Mouse (Mus musculus): Measurements from ENCODE around the gene D930020B18Rik.
A peak's percentile ranks its signal among the peaks of the same experiment; 100 is the strongest.

The D930020B18Rik gene

GRCm38 (mm10) chr10:121639573-121639972 lies 1.8 kb upstream of the D930020B18Rik start:
- DNase-seq (ENCODE audit: low read depth), result no peak

- peak; percentile 69 for DNase-seq (ENCODE audit: low read depth)
Measured at GRCm38 (mm10) chr10:121640150-121640930, 1.0 kb upstream of the D930020B18Rik start.

- DNase-seq (ENCODE audit: low read depth), result no peak
Measured at GRCm38 (mm10) chr10:121640944-121641271, 480 bp upstream of the D930020B18Rik start.

GRCm38 (mm10) chr10:121642054-121642947 lies 913 bp downstream of the D930020B18Rik start:
- peak; percentile 25 for DNase-seq (ENCODE audit: low read depth)

- DNase-seq (ENCODE audit: low read depth), result no peak
Measured at GRCm38 (mm10) chr10:121646294-121646693, 4.9 kb downstream of the D930020B18Rik start.

GRCm38 (mm10) chr10:121653079-121653478 lies 11.7 kb downstream of the D930020B18Rik start:
- no peak for DNase-seq (ENCODE audit: low read depth)

- no peak for DNase-seq (ENCODE audit: low read depth)
Measured at GRCm38 (mm10) chr10:121655907-121656306, 14.5 kb downstream of the D930020B18Rik start.

- DNase-seq (ENCODE audit: low read depth), result no peak
Measured at GRCm38 (mm10) chr10:121662711-121663110, 21.3 kb downstream of the D930020B18Rik start.

- no peak for DNase-seq (ENCODE audit: low read depth)
Measured at GRCm38 (mm10) chr10:121663599-121663998, 22.2 kb downstream of the D930020B18Rik start.

- no peak for DNase-seq (ENCODE audit: low read depth)
Measured at GRCm38 (mm10) chr10:121665631-121666145, 24.3 kb downstream of the D930020B18Rik start.

- no peak for DNase-seq (ENCODE audit: low read depth)
Measured at GRCm38 (mm10) chr10:121669103-121669502, 27.7 kb downstream of the D930020B18Rik start.

GRCm38 (mm10) chr10:121677019-121677418 lies 35.6 kb downstream of the D930020B18Rik start:
- DNase-seq (ENCODE audit: low read depth), result no peak

GRCm38 (mm10) chr10:121680902-121681301 lies 39.5 kb downstream of the D930020B18Rik start:
- no peak for DNase-seq (ENCODE audit: low read depth)

GRCm38 (mm10) chr10:121682539-121682938 lies 41.2 kb downstream of the D930020B18Rik start:
- no peak for DNase-seq (ENCODE audit: low read depth)

GRCm38 (mm10) chr10:121686153-121686660 lies 44.8 kb downstream of the D930020B18Rik start:
- DNase-seq (ENCODE audit: low read depth), result no peak

- DNase-seq (ENCODE audit: low read depth), result no peak
Measured at GRCm38 (mm10) chr10:121687511-121687910, 46.1 kb downstream of the D930020B18Rik start.

- DNase-seq (ENCODE audit: low read depth), result peak; percentile 49
Measured at GRCm38 (mm10) chr10:121689591-121690314, 48.4 kb downstream of the D930020B18Rik start.

- DNase-seq (ENCODE audit: low read depth), result no peak
Measured at GRCm38 (mm10) chr10:121692944-121693579, 51.7 kb downstream of the D930020B18Rik start.

GRCm38 (mm10) chr10:121694567-121694966 lies 53.2 kb downstream of the D930020B18Rik start:
- no peak for DNase-seq (ENCODE audit: low read depth)

- DNase-seq (ENCODE audit: low read depth), result peak; percentile 54
Measured at GRCm38 (mm10) chr10:121701296-121702248, 60.2 kb downstream of the D930020B18Rik start.
